Mouse (Mus musculus): ENCODE measurements around the gene Uvrag.

- no peak for TF ChIP-seq POLR2A (IDR thresholded peaks at IDR 0.05; ENCODE audit: low read depth, low read length)
- no peak for TF ChIP-seq CTCF (IDR thresholded peaks at IDR 0.05; ENCODE audit: borderline replicate concordance, insufficient read depth, low read length)
Observed at GRCm38 (mm10) chr7:99046545-99047206, 94.3 kb downstream of the Uvrag start.
